Mouse (Mus musculus) cerebellum, adult 11-12 months (tissue): ENCODE data around the gene Ccdc54.

Experiments
- DNase-seq: peaks from one replicate; pipeline ENCODE4 v3.0.0; 2022

Ccdc54 gene

GRCm38 (mm10) chr16:50591054-50591453, at the start of gene Ccdc54:
TSS of gene Ccdc54 (minus strand) at chr16:50591154.
- DNase-seq: no peak

DNA sequence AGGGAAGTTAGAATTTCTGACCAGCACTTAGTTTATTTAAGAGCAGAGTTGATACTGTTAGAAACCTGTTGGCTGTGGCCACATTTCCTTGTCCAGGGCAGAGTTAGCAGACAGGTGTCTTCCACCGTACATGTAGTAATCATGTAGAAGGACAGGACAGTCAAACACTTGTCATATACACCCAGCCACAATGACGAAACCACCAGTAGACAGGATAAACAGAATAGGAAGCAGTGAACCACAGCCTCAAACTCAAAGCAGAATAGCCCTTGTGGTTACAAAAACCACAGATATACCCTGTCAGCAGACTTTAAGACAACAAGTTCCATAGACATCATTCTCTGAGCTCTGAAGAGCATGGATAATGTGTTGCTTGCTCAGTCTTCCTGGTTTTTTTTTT, 41.6 kb upstream of the Ccdc54 start:
- DNase-seq: no peak

- no peak for DNase-seq
These were observed 24.6 kb upstream of the Ccdc54 start for GRCm38 (mm10) chr16:50615569-50615968.

DNA sequence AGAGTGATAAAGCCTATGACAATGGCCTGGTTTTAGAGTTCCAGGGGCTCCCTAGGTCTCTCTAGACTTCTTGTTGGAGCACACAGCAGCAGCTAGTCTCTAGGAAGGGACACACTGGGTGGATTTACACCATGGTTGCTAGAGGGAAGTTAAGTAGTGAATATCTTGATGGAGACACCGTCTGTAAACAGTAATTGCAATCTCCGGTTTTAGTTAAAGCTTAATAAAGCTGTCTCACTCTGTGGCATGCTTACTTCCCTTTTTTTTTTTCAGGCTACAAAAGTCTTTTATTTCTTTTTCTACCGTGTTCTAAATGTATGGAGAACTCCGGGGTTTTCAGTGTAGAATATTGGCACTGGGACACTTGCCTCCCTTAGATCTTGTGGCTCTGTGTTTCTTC, 22.0 kb upstream of the Ccdc54 start:
- no peak for DNase-seq

DNA sequence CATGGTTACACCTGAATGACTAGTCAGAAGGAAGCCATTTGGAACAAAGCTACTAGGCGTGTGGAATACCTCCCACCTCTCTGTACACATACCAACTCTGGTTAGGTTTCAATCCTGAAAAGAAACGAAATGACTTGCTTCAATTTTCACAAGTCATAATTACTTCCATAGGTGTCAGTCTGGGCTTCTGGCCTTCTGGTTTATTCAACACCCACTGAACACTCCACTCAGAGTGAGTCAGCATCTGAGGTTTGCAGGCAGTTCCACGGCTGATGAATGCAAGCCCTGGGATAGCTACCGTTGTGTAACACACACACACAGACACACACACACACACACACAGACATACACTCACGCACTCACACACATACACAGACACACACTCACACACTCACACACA, 19.6 kb upstream of the Ccdc54 start:
- no peak for DNase-seq

DNA sequence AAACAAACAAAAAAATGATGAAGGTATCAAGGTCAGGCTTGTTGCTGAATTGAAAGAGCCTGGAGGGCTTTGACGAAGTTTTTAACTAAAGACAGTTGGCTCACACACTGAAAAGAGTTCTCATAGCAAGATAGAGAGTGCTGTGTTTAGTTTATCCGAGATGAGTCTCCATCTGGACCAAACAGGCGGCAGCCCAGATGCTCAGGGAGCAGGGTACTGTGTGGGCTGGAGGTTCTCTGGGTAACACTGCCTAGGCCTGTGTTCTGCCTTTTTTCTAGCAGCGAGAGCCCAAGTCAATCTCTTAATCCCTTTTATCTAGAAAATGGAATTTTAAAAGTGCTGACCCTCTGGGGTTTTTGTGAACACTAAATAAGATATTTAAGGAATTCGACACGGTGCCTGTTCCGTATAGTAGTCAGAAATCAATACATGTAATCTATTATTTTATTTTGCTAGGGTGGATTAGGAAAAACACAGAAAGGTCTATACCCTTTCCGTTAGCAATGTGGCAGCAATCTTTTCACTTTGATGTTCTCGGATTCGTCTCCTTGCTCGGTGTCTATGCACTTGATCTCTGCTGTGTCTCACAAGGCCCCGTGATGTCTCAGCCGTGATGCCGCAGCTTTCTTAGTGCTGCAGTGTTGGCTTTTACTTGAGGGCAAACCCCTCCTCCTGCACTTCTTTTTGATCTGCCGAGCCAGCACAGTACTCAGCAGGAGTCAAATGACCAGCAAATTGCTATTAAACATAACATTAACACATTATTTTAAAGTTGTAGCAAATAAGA, 17.0 kb upstream of the Ccdc54 start:
- no peak for DNase-seq

DNA sequence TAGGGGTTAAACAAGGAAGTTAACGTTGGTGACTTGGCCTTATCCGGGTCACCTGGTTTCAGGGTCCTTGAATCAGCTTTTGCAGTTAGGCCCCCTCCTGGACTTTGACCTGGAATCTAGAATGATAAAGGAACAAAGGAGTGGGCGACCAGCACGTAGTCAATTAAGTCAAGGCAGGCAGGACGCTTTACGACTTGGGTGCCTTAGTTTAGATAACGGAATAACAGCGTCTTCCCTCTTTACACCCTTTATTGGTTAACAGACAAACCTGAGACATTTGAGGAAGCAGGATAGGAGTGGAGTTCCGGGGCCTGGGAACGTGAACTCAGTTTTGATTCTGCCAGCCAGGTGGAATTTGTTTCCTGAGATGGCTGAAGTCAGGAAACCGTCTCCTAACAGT, 13.9 kb upstream of the Ccdc54 start:
- DNase-seq: no peak

DNA sequence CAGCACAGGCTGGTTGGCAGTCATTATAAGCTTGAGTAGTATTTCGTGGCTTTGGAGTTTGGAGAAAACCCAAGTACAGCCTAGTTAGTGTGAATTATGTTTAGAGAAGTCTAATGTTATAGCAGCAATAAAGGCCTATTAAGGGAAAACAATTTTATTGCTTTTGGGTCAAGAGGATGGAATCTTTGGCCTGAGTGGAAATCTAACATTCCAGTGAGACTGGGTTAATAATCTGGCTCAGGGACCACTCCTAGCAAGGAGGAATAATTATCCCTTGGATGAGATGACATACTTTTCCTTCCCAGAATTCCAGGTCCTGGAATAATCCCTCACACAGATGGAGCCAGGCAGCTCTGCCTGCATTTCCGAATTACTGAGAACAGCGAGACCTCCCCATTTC, 11.0 kb upstream of the Ccdc54 start:
- no peak for DNase-seq

GRCm38 (mm10) chr16:50600665-50601064, 9.7 kb upstream of the Ccdc54 start:
- DNase-seq: no peak

DNA sequence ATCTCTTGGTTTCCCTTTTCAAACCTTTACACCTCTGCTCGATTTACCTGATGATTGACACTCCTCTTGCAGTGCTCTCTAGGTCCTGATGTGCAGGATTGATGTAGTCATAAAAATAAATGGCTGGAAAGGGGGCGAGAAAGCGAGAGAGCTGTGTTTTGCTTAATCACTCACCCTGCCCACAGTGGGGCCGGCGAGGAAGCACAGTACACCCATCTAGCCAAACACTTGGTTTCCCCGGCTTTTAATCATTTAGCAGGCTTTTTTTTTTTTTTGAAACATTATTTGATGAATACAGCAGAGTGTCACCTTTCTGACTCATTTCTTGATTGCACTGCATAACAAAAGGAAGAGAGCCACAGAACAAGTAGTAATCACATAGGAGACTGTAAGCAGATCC, 5.7 kb upstream of the Ccdc54 start:
- no peak for DNase-seq

DNA sequence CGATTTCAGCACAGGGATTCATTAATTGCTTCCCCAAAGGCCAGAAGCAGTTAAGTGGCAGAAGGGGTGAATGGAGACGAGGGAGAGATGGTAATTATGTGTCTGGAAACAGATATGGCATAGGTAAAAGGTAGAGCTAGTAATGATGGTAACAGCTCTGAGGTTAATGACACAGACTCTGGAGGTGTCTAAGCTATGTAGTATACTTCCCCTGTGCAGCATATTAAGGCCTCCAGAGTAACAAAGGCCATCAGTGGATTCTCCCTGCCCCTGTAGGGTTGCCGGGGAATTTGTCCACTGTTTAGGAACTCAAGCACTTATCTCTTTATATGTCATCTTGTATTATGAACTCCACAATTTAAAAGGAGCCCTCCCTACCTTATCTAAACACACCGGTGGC, 5.2 kb upstream of the Ccdc54 start:
- no peak for DNase-seq

DNA sequence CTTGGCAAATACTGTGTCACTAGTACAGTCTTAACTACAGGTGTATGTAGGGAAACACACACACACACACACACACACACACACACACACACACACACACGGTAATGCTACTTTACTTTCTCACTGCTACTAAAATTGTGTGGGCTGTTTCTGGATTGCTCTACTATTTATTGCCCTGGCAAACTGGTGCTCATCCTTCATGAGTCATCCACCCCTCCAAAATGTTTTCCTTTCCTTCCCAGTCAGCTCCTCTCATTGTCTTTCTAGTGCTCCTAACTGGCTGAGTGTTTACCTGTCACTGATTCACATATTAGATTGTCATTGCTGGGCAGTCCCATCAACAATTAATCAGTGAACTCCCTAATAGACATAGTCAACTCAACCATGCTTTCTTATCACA, 3.9 kb upstream of the Ccdc54 start:
- DNase-seq: no peak

GRCm38 (mm10) chr16:50593361-50593760, 2.4 kb upstream of the Ccdc54 start:
- no peak for DNase-seq

DNA sequence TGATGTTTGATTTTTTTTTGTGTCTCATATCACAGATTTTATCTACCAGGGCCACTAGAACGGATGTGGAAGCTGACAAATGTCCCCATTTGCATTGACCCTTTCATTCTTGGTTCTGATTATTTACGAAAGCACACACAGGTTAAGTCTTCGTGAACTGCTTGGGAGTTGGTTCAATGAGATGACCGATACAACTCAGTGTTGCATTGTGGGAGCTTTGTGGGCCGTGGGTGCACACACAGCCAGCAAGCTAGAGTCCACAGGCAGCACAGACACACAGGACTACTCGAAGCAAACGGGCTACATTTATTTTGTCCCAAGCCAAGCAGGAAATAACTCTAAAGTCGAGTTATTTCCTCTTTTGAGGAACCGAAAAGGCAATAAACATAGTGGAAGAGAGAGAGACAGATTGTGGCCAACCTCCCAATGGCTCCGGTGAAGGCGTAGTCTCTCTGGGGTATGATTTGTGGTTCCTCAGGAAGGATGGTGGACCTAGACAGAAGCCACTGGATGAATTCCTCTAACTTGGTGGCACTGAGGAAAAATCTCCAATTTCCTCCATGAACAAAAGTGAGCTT, 1.3 kb downstream of the Ccdc54 start:
- DNase-seq: no peak

GRCm38 (mm10) chr16:50588191-50588590, 2.8 kb downstream of the Ccdc54 start:
- no peak for DNase-seq

DNA sequence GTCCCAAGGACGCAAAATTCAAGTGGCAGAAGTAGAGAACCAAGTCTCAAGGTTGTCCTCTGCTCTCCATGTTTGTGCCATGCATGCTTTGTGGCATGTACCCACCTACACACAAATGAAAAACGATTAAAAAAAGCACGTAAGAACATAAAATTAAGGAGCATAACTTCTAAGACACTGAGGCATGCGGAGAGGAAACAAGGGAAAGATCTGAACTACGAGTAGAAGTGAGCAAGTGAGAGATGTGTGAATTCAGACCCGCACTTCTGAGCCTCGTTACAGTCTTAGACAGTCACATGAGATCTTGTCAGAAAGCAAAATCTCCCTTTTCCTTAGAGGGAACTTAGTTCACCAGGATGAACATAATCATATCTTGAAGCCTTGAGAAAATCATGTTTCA, 3.8 kb downstream of the Ccdc54 start:
- DNase-seq: no peak

DNA sequence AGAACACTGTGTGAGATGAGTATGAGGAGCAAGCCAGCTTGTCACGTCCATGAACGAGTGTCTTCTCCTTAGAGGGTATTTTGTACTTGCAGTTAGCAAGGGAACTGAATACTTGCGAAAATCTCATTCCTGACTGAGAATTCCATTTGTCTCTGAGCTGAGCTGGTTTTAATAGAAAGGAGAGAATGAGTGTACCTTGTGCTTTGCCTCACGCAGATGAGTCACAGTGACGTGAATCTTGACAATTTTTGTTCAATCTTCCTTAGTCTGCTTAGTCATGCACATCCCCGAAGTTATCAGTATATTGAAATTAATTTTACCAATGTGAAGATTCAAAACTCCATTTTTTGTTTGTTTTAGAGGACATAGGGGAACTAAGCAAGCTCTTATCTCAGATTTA, 12.6 kb downstream of the Ccdc54 start:
- no peak for DNase-seq

GRCm38 (mm10) chr16:50572557-50572956, 18.4 kb downstream of the Ccdc54 start:
- DNase-seq: no peak

DNA sequence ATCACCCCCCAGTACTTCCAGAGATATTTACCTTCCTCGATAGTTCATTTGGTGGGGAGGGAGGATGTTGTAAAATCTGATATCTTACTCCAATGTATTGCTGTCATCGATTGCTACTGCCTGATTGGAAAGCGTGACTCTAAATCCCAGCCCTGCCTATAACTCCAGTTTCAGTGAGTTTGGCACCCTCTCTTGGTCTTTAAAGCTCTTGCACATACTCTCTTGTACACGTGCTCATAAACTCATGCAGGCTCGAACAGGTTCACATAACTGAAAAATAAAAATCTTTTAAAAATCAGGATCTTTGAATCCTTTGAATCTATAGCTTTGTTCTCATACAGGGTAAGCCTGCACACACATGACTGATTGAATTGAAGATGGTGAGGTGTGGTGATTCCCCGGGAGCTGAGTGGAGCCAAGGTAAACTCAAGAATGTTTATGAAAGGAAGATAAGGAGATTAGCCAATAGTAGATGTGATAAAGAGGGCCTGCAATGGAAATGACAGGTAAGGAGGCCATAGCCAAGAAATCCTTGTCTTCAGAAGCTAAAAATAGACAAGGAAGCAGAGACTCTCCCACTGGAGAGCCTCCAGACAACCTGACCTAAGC, 31.7 kb downstream of the Ccdc54 start:
- no peak for DNase-seq

DNA sequence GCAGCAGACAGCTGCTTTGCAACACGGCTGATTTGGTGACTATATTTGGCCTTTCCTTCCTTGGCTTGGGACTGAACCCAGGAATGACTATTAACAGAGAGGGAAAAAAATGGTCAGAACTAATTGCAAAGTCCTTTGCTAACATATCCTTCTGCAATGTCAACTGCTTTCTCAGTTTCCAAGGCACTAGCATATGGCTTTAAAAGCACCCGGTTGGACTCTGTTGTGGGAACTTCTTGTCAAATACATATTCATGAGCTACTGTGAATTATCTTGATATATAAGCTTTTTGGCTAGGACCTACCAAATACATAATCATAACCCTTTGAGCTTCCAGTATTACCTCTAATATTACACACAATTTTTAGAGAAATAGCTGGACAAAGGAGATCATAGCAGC, 37.1 kb downstream of the Ccdc54 start:
- no peak for DNase-seq

DNA sequence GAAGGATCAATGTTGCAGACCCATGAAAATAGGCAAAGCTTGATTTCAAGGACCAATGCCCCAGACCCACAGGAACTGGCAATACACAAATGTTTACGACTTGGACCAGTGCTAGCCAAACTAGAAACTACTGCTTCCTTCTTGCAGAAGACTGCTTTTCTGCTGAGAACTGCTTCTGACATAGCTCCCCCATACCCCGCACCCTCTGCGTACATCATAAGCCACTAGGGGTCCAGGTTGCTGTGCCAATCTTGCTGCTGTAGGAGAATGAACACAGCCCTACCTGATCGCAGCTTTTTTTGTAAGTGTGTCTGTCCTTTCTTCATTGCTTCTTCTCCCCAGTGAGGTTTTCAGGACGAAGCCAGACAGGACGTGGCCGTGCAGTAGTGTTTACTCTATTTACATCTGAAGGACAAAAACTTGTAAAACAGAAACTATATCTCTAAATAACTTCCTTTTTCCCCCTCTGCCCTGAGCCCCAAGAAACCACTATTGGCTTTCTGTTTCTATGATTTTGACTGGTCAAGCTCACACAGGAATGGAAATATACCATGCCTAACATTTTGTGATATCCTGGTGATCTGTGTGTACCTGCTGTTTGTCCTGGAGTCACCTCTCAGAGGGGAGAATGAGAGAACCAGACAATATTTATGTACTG, 39.0 kb downstream of the Ccdc54 start:
- DNase-seq: no peak

- DNase-seq: no peak
These were observed 40.0 kb downstream of the Ccdc54 start for GRCm38 (mm10) chr16:50550927-50551326.

DNA sequence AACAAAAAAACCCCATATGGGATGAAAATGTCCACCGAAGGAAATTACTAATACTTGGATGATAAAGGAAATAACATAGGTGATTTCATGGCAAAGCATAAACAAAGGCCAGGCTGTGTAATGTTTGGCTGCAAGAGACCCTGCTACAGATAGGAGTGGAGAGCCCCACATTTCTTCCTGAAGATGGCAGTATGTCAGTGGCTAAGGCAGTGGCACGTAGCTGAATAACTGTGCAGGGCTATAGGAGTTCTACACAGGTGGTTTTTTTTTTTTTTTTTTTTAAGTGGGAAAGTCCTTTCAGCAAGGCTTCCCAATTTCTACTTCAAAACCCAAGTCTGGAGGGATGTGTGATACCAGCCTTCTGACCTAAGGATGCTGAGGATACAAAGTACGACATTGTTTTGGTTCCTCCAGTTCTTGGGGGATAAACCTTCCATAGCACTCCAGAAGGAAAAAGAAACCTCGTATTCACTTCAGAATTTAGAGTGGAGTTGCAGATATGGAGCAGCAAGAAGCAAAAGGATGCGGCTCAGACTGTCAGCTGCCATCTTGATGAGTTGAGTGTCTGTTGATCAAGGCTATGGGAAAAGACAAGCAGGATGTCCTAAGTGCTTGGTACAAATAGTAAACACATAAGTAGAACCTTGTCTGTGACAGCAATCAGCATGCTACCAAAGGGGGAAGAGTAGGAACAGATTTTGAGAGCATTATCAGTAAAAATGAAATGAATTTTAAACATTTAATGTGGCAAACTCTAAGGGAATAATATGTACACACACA, 48.2 kb downstream of the Ccdc54 start:
- DNase-seq: no peak
